Mouse (Mus musculus): ENCODE measurements around the gene Ifna15.
A peak's percentile ranks its signal among the peaks of the same experiment; 100 is the strongest.
"Not testable (repeated sequence)": the region's sequence is repeated elsewhere in the genome, so short reads cannot be mapped to it uniquely, and the experiment has no call there.

Gene Ifna15

GRCm38 (mm10) chr4:88558145-88558544 lies at the start of gene Ifna15:
Ifna15 (minus strand) TSS chr4:88558245.
- DNase-seq (ENCODE audit: low spot score in 2 of 2): not testable (repeated sequence)

DNA sequence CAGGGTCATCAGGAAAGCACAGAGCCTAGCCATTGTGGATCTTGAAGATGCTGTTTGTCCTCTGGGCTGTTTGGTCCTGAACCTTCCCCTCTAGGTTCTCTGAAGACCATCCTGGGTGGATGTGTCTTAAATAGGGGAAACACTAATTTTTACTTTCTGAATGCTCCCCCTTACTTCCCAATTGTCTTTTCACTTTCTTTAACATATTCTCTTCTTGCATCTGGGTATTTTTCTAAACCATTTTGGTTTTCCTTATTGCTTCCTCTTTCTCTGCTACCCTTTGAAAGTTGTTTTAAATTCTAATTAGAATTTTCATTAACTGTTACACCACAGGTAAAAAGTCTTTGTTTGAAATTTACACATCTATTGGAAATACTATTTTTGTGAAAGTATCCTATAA lies 45.2 kb upstream of the Ifna15 start, which contains the start of gene Ifna12:
Gene Ifna12 (minus strand): TSS at position 101 of the 400 bp plus-strand sequence.
- DNase-seq (ENCODE audit: low spot score in 2 of 2): no peak

GRCm38 (mm10) chr4:88592285-88592684 lies 34.2 kb upstream of the Ifna15 start, which contains the start of gene Ifna9:
Ifna9 (minus strand) TSS chr4:88592385.
- DNase-seq (ENCODE audit: low spot score in 2 of 2): no peak

DNA sequence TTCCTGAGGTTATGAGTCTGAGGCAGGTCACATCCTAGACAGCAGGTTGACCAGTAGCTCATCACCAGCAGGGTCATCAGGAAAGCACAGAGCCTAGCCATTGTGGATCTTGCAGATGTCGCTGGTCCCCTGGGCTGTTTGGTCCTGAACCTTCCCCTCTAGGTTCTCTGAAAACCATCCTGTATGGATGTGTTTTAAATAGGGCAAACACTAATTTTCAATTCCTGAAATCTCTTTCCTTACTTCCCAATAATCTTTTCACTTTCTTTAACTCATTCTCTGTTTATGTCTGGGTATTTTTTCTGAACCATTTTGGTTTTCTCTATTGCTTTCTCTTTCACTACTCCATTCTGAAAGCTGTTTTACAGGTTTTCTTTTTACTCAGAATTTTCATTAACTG lies 13.7 kb upstream of the Ifna15 start, which contains the start of gene Ifna14:
Gene Ifna14 (minus strand): TSS at position 101 of the 400 bp plus-strand sequence.
- DNase-seq (ENCODE audit: low spot score in 2 of 2): no peak

DNA sequence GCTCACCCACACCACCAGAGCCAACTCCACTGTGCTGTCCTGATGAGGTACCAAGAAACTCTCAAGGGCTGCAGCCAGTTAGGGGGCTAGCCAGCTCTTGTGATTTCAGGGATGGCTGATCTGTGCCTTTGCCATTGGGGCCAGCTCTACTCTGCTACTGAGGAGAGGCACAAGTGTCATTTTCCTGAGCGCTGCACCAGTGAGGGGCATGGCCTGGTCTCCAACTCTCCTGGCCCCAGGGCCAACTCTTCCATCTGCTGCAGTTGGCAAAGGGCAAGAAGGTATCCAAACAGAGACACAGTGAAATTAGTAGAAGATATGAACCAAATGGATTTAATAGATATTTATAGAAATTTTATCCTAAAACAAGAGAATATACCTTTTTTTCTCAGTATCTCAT lies 3.7 kb upstream of the Ifna15 start:
- no peak for DNase-seq (ENCODE audit: low spot score in 2 of 2)

GRCm38 (mm10) chr4:88550161-88550945 lies 7.7 kb downstream of the Ifna15 start:
- DNase-seq (ENCODE audit: low spot score in 2 of 2): peak; percentile 62 to 66

- DNase-seq (ENCODE audit: low spot score in 2 of 2): no peak
These were observed 10.1 kb downstream of the Ifna15 start for GRCm38 (mm10) chr4:88547986-88548385.

GRCm38 (mm10) chr4:88543649-88544234 lies 14.3 kb downstream of the Ifna15 start:
- no peak for DNase-seq (ENCODE audit: low spot score in 2 of 2)

- DNase-seq (ENCODE audit: low spot score in 2 of 2): peak; percentile 21 to 56
These were observed 20.7 kb downstream of the Ifna15 start for GRCm38 (mm10) chr4:88537328-88537727.

- DNase-seq (ENCODE audit: low spot score in 2 of 2): no peak
These were observed 21.4 kb downstream of the Ifna15 start for GRCm38 (mm10) chr4:88536640-88537039.

- DNase-seq (ENCODE audit: low spot score in 2 of 2): no peak
These were observed 22.3 kb downstream of the Ifna15 start for GRCm38 (mm10) chr4:88535742-88536141.

GRCm38 (mm10) chr4:88534903-88535302 lies 23.1 kb downstream of the Ifna15 start:
- DNase-seq (ENCODE audit: low spot score in 2 of 2): no peak

DNA sequence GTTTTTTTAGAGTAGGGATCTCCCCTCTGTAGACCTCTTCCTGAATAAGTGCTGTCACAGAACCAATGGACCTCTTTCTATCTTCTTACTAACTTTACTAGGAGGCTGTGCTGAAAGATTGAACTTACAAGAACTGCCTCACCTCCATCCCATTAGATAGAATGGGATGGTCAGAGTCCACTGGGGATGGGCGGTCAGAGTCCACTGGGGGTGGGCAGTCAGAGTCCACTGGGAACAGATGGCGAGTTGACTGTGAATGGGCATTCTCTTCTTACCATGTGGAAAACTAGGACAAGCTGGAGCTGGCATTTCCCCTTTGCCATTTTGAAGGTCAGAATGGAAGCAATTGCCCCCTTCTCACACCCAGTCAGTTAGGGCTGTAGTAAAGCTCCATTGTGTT lies 24.5 kb downstream of the Ifna15 start:
- DNase-seq (ENCODE audit: low spot score in 2 of 2): no peak

DNA sequence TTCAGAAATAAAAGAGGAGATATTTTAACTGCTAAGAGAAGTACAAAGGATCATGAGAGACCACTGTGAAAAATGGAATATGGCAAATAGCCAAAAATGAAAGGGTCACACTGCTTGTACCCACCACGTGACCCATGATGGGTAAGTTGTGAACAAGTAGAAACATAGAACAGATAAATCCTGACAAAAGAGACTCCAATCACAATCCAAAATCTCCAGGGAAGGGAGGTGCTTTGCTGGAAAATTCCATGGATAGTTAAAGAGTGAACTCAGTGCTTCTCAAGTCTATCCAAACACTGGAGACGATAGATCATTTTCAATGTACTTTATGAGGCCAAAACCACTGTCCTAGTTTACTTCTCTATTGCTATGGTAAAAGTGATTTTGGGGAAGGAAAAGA lies 27.2 kb downstream of the Ifna15 start:
- DNase-seq (ENCODE audit: low spot score in 2 of 2): no peak

- no peak for DNase-seq (ENCODE audit: low spot score in 2 of 2)
These were observed 27.8 kb downstream of the Ifna15 start for GRCm38 (mm10) chr4:88530271-88530670.

GRCm38 (mm10) chr4:88526379-88527049 lies 31.5 kb downstream of the Ifna15 start:
- no peak for DNase-seq (ENCODE audit: low spot score in 2 of 2)

DNA sequence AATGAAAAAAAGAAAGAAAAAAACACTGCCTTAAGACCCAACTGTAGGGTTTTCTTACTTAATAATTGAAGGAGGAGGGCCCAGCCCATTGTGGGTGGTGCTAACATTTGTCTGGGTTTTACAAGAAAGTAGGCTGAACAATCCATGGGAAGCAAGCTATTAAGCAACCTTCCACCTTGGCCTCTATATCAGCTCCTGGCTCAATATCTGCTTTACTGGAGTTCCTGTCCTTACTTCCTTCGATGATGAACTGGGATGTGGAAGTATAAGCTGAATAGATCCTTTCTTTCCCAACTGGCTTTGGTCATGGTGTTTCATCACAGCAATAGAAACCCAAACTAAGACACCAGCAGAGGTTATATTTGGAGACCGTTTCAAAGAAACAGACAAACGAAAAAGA lies 32.7 kb downstream of the Ifna15 start:
- no peak for DNase-seq (ENCODE audit: low spot score in 2 of 2)

DNA sequence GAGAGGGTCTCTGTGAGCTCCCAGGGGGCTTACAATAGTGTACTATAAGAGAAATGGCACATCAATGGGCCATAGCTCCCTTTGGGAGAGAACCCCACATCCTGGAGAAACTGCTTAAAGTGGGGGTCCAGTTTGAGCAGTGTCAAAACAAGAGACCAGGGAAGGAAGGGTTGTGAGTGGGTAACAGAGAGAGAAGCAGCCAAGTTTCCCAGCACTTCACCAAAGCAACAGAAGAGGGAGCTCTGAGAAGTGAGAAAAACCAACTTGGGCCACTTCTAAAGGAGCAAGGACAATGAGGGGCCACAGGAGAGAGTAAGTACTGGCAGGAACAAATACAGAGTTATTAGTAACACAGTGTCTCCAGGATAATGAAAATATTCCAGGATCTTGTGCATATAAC lies 34.8 kb downstream of the Ifna15 start:
- peak in 1 of 2 experiments; percentile 16 for DNase-seq (ENCODE audit: low spot score in 2 of 2)

DNA sequence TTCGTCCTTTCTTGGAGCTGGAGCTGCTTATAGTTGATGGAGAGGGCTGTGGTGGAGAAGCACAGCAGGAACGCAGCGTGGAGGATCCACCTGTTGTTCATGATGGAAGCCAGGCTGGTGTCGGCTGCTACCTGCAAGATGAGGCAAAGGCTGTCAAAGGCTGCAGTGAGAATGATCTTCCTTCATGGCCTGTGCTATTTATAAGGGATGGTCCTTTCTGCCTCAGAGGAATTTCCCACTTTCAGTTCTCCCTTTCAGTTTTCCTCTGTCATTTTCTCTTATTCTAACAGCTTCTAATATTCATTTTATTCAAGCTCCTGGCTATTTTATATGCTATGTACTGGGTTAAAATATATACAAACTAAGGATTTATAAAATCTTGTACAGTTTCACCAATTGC lies 35.4 kb downstream of the Ifna15 start, which contains the start of gene Ifnb1:
Gene Ifnb1 (minus strand): TSS at position 101 of the 400 bp plus-strand sequence.
- DNase-seq (ENCODE audit: low spot score in 2 of 2): no peak

DNA sequence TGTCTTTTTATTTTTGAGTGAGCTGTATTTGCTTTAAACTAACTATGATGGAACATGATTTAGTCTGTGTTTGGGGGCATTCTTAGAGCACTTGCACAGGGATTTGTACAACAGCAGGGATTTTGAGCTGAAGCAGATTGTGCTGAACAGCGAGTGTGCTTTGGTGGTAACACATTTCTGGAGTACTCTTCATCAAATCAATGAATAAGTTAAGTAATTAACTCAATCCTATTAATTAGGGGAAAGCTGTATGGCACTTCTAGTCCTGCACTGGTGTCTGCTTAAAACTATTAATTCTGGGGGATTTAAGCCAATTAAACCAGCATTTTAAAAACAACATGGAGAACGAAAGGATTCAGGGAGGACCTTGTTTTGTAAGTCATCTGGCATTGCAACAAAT lies 40.1 kb downstream of the Ifna15 start:
- no peak for DNase-seq (ENCODE audit: low spot score in 2 of 2)

DNA sequence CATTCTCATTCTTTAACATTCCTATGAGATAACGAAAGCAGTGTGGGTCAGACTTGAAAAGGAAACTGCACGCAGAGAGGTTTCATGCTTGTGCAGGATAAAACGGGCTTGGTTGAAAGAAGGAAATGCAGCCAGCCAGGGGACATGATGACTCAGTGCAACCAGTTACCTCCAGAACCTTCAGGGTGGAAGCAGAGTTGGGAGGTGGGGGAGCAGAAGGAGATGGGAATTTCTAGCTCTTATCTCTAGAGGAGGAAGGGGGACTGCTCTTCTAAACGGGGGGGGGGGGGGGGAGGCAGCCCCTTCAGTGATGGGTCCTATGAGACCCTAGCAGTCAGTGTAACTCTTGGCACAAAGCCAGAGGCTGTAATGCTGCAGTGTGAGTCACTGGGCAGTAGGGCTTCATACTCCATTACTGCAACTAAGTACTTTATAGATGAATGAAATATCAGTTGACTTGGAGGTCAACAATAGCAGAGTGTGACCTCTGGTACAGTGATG lies 42.3 kb downstream of the Ifna15 start:
- DNase-seq (ENCODE audit: low spot score in 2 of 2): peak; percentile 19 to 56

DNA sequence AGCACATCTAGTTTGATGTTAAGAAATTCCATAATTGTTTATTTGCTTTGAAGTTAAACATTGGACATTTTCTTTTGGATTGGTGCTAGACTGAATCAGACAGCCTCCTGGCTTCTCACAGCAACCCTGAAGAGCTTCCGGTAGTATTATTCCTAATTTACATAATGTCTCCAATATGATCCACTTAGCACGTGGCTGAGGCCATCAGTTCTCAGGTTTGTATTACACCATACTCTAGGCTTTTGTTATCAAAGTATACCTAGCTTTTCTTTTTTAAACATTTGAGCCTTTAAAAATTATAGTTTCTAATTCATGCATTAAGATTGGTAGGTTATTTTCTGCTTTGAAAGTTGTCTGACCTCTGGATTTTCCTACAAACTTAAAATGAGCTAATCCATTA lies 42.8 kb downstream of the Ifna15 start:
- no peak for DNase-seq (ENCODE audit: low spot score in 2 of 2)
